Comparison of ENCODE assay signal across 9 mouse cellular contexts in genomic region chr15:85657441-85657989, GRCm38 (mm10).
DNase-seq lines count a peak whose midpoint lies in the region; TF ChIP-seq lines count a peak whose summit lies in the region.
"Had no signal": no experiment of that assay in that cellular context is flagged by ENCODE, and none has a peak within 500 bp of the region (broad histone marks: within the 10 kb centered on the region; RNA-seq: fewer than 3 reads in every experiment).

No protein-coding gene starts in this region.

- TF ChIP-seq POLR2A in myocyte (IDR thresholded peaks at IDR 0.05; ENCODE audit: insufficient read length, low read depth), result no peak

- peaks cover 19% of the 10 kb centered on the region for H3K4me1 ChIP-seq in midbrain, embryonic 10.5 days

- peak overlapping the region; percentile 44 for H3ac ChIP-seq in myocyte (ENCODE audit: control insufficient read depth, insufficient read length)

- no peaks in the 10 kb centered on the region for H3K36me3 ChIP-seq in myocyte (ENCODE audit: control insufficient read depth, insufficient read depth)
- H3K36me3 ChIP-seq in midbrain, embryonic 10.5 days, result no peaks in the 10 kb centered on the region

- H3K79me2 ChIP-seq in myocyte (ENCODE audit: control insufficient read depth, insufficient read depth), result peaks cover 84% of the 10 kb centered on the region

- intact Hi-C loops in heart, postnatal 25 days (cut with DNase I), result no loop called here
- intact Hi-C loops in heart, postnatal 10 days (cut with DNase I), result no loop called here
- intact Hi-C loops in left cerebral cortex, postnatal 36 days (cut with DNase I), result no loop called here

- WGBS in midbrain, embryonic 10.5 days, result 71% methylated on average over 8 of the region's 8 CpGs

- H3K27ac ChIP-seq in midbrain, embryonic 10.5 days (replicated peaks), result no peak overlapping the region
- H3K27ac ChIP-seq: limb, embryonic 13.5 days had no signal

- no peaks in the 10 kb centered on the region for H3K27me3 ChIP-seq in myocyte (ENCODE audit: control insufficient read depth, insufficient read depth, insufficient read length)
- H3K27me3 ChIP-seq in midbrain, embryonic 10.5 days (ENCODE audit: low read depth, poor library complexity, severe bottlenecking), result peaks cover 100% of the 10 kb centered on the region

- peak overlapping the region; percentile 91 for H3K4me2 ChIP-seq in myocyte (ENCODE audit: low read depth)
- H3K4me2 ChIP-seq: limb, embryonic 13.5 days had no signal

- no peaks in the 10 kb centered on the region for H3K9me3 ChIP-seq in midbrain, embryonic 10.5 days (replicated peaks)
- H3K9me3 ChIP-seq: limb, embryonic 13.5 days had no signal

- H3K4me3 ChIP-seq in myocyte, result peak overlapping the region; percentile 30
- no peak overlapping the region for H3K4me3 ChIP-seq in midbrain, embryonic 10.5 days
- H3K4me3 ChIP-seq: limb, embryonic 13.5 days had no signal

- DNase-seq in heart, adult 8-10 months (ENCODE audit: low spot score), result peak; percentile 87
- DNase-seq in heart, postnatal 25 days (ENCODE audit: low spot score), result no peak
- DNase-seq in 416B (ENCODE audit: low read depth) (peak; percentile 76), adipocyte (ENCODE audit: low spot score) (peak; percentile 75)
- peak; percentile 71 to 73 for DNase-seq in heart, postnatal 10 days
- no peak for DNase-seq in midbrain, embryonic 10.5 days (ENCODE audit: low spot score)
- DNase-seq in left cerebral cortex, postnatal 36 days (ENCODE audit: low spot score in 2 of 2), result no peak

TF ChIP-seq in myocyte, 11 proteins besides CTCF, POLR2A, EP300 and RAD21:
- no peak for TF ChIP-seq POLR2AphosphoS2 (IDR thresholded peaks at IDR 0.05; ENCODE audit: insufficient read length, low read depth)
- no peak for TF ChIP-seq MYOG (IDR thresholded peaks at IDR 0.05; ENCODE audit: control insufficient read depth in 1 of 3, insufficient read depth in 1 of 3, insufficient read length in 2 of 3, low read depth in 2 of 3)
- TF ChIP-seq TCF12 (IDR thresholded peaks at IDR 0.05; ENCODE audit: insufficient read depth, poor library complexity, severe bottlenecking), result no peak
- no peak for TF ChIP-seq MAX (IDR thresholded peaks at IDR 0.05; ENCODE audit: low read depth)
- TF ChIP-seq USF1 (IDR thresholded peaks at IDR 0.05; ENCODE audit: low read depth), result no peak

Comparison
In these comparisons a context has a peak if more than half of its experiments do, and no peak if none do; other contexts are left out.
1. DNase-seq: peak in heart, adult 8-10 months (single experiment), 416B (single experiment), adipocyte (single experiment) and heart, postnatal 10 days (2 of 2); none in heart, postnatal 25 days (single experiment), midbrain, embryonic 10.5 days (single experiment) and left cerebral cortex, postnatal 36 days (0 of 2).